Mouse (Mus musculus): Measurements from ENCODE around the gene Gm49325. TPM values are rescaled to one million over a fixed set of nuclear protein-coding genes. Genes with fewer than 3 reads are reported as not detected.

Gm49325 gene
- polyA plus RNA-seq, 1 experiment from 2014 or later: 5.1 TPM

DNA sequence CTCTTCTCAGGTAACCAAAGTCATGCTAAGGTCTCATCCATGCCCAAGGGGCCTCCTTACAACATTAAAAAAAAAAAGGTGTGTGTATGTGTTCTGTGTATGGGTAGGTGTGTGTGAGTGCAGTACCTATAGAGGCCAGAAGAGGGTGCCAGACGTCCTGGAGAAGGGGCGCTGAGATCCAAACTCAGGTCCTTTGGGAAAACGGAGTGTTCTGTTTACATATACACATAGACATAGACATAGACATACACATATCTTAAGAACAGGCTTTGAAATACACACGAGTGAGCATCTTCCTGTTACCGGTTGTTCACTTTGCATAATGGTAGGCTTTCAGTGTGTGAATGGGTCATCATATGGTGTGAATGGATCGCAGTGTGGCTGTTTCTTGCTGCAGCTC lies 1.9 kb upstream of the Gm49325 start:
- no peak for ATAC-seq (ENCODE audit: low FRiP score)
- Histone ChIP-seq H3K4me3 (replicated peaks; ENCODE audit: low read length) (no peak overlapping the region), H3K4me1 (replicated peaks; ENCODE audit: control insufficient read depth, insufficient read depth, low read length) (peaks cover 14% of the 10 kb centered on the region), H3K9ac (no peak overlapping the region), H3K9me3 (ENCODE audit: control insufficient read depth, low read length) (0 out of 2 replicates have a peak, but pooled peaks cover 4% of the 10 kb centered on the region), H3K4me2 (replicated peaks) (no peak overlapping the region), H3K27ac (no peak overlapping the region), H3K36me3 (replicated peaks; ENCODE audit: control insufficient read depth, insufficient read depth) (0 out of 2 replicates have a peak, but pooled peaks cover 6% of the 10 kb centered on the region), H3K27me3 (ENCODE audit: control insufficient read depth, insufficient read depth, low read length) (no peaks in the 10 kb centered on the region)
- no peak for DNase-seq (ENCODE audit: low spot score)
- WGBS: 89% methylated on average over 6 of the region's 6 CpGs

DNA sequence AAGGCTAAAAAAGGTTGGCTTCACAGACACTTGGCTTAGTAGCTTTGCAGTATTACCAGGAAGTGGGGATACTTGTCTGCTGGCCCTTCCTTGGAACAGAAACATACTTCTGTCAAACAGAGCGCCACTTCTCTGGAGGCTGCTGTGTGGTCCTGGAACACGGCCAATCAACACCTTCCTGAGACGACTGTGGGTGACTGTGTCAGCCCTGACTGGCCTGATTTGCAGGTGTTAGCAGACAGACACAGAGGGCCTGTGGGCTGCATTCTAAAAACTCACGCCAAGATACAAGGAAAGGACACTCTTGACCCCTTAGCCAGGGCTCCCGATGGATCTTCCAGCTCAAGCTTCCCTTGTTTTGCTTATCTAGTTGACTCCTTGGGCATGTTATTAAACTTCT lies 1.0 kb upstream of the Gm49325 start:
- Histone ChIP-seq H3K27me3 (ENCODE audit: control insufficient read depth, insufficient read depth, low read length) (no peaks in the 10 kb centered on the region), H3K4me2 (replicated peaks) (no peak overlapping the region), H3K4me1 (replicated peaks; ENCODE audit: control insufficient read depth, insufficient read depth, low read length) (peaks cover 14% of the 10 kb centered on the region), H3K4me3 (replicated peaks; ENCODE audit: low read length) (no peak overlapping the region), H3K9me3 (ENCODE audit: control insufficient read depth, low read length) (0 out of 2 replicates have a peak, but pooled peaks cover 4% of the 10 kb centered on the region), H3K9ac (no peak overlapping the region), H3K36me3 (replicated peaks; ENCODE audit: control insufficient read depth, insufficient read depth) (peaks cover 10% of the 10 kb centered on the region; the same call in 1 of the 2 replicates), H3K27ac (no peak overlapping the region)
- DNase-seq (ENCODE audit: low spot score) (no peak), ATAC-seq (ENCODE audit: low FRiP score) (no peak)
- WGBS: 84% methylated on average over 5 of the region's 5 CpGs

DNA sequence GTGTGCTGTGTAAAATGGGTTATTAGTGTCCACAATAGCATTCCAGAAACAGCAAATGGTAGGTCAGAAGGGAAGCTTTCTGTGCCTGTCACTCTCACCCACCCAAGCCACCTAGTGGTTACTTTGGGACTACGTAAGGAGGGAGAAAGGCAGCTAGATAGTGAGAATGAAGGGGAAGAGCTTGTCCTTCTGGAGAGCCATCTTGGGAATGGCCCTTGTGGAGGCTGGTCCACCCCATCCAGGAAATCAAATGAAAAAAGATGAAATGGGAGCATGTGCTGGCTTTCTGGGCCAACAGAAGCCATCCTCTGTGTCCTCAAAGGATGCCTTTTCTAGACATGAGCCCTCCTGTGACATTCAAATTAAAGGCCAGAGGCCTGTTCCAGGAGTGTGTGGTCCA lies 629 bp upstream of the Gm49325 start:
- peak overlapping the region; percentile 86 for H3K4me2 ChIP-seq (replicated peaks)
- ATAC-seq (ENCODE audit: low FRiP score) (no peak), DNase-seq (ENCODE audit: low spot score) (peak; percentile 59)
- peaks cover 14% of the 10 kb centered on the region for H3K36me3 ChIP-seq (replicated peaks; ENCODE audit: control insufficient read depth, insufficient read depth)
- peak overlapping the region; percentile 92 for H3K27ac ChIP-seq
- 36% methylated on average over 1 of the region's 1 CpGs for WGBS
- 0 out of 2 replicates have a peak, but pooled peaks cover 4% of the 10 kb centered on the region for H3K9me3 ChIP-seq (ENCODE audit: control insufficient read depth, low read length)
- H3K4me1 ChIP-seq (replicated peaks; ENCODE audit: control insufficient read depth, insufficient read depth, low read length): peaks cover 14% of the 10 kb centered on the region
- peak overlapping the region; percentile 66 for H3K4me3 ChIP-seq (replicated peaks; ENCODE audit: low read length)
- peak overlapping the region; percentile 78 for H3K9ac ChIP-seq
- H3K27me3 ChIP-seq (ENCODE audit: control insufficient read depth, insufficient read depth, low read length): no peaks in the 10 kb centered on the region

DNA sequence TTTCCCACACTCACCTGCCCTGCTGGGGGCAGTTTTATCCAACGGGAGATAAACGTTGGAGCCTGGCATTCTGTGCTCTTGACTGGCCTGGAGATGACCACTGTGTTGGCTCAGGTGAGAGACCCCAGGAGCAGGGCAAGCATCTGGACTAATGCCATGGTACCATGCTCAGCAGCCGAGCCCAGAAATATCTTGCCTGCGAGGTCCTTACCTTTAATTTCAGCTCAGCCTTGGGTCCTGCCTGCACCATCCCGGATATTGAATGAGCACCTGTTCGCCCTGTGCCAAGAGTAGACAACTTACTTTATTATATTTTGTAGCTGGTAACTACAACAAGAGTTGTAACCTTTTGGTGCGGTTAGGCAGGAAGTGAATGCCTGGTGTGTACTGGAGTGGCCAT lies 858 bp downstream of the Gm49325 start:
- peak overlapping the region; percentile 86 for H3K4me2 ChIP-seq (replicated peaks)
- ATAC-seq (ENCODE audit: low FRiP score): no peak; the same call in 1 of the 2 replicates
- 48% methylated on average over 7 of the region's 7 CpGs for WGBS

DNA sequence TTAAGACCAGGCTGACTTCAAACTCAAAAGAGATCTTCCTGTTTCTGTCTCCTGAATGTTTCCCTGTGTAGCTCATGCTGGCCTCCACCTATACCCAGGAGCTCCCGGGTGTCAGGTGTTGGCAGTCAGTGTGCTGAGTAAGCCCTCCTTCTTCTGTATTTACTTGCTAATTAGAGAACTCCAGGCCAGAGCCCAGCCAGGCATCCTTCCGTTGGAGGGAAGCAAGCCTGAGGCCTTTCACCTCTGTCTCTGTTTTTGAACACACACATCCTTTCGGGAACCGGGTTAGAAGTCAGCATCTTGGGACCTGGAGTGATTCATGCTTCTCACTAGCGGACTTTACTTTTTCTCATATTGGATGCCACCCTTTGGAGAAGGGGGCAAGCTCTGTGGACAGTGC lies 1.4 kb downstream of the Gm49325 start:
- H3K4me2 ChIP-seq (replicated peaks): peak overlapping the region; percentile 86
- H3K9ac ChIP-seq: no peak overlapping the region
- 69% methylated on average over 5 of the region's 5 CpGs for WGBS
- no peaks in the 10 kb centered on the region for H3K27me3 ChIP-seq (ENCODE audit: control insufficient read depth, insufficient read depth, low read length)
- H3K4me1 ChIP-seq (replicated peaks; ENCODE audit: control insufficient read depth, insufficient read depth, low read length): peaks cover 14% of the 10 kb centered on the region
- peaks cover 33% of the 10 kb centered on the region for H3K36me3 ChIP-seq (replicated peaks; ENCODE audit: control insufficient read depth, insufficient read depth)
- ATAC-seq (ENCODE audit: low FRiP score): no peak
- H3K4me3 ChIP-seq (replicated peaks; ENCODE audit: low read length): peak overlapping the region; percentile 66; the same call in 1 of the 2 replicates
- H3K9me3 ChIP-seq (ENCODE audit: control insufficient read depth, low read length): no peaks in the 10 kb centered on the region
- no peak overlapping the region for H3K27ac ChIP-seq
- no peak for DNase-seq (ENCODE audit: low spot score)

More for the DNA sequence above, 858 bp downstream of the Gm49325 start:
- H3K27ac ChIP-seq: peak overlapping the region; percentile 92
- peak overlapping the region; percentile 78 for H3K9ac ChIP-seq
- H3K4me3 ChIP-seq (replicated peaks; ENCODE audit: low read length): peak overlapping the region; percentile 66
- H3K36me3 ChIP-seq (replicated peaks; ENCODE audit: control insufficient read depth, insufficient read depth): peaks cover 29% of the 10 kb centered on the region
- 0 out of 2 replicates have a peak, but pooled peaks cover 4% of the 10 kb centered on the region for H3K9me3 ChIP-seq (ENCODE audit: control insufficient read depth, low read length)
- H3K4me1 ChIP-seq (replicated peaks; ENCODE audit: control insufficient read depth, insufficient read depth, low read length): peaks cover 14% of the 10 kb centered on the region
- no peaks in the 10 kb centered on the region for H3K27me3 ChIP-seq (ENCODE audit: control insufficient read depth, insufficient read depth, low read length)
- DNase-seq (ENCODE audit: low spot score): no peak

DNA sequence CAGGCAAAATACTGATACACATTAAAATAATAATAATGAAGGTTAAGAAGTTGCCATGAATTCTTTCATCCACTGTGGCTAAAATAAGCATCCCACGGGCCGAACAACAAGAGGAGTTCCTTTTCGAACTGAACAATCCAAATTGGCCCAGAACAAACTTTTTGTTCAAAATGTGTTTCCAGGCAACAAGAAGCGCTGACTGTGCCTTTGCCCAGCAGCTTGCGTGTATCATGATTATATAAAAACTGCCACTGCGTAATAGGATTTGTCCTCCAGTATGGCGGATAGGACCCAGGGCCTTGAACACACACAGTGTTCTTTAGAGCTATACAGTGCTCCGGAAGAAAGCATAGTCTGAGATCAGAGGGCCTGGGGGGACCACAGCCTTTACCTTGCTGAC lies 2.6 kb downstream of the Gm49325 start:
- Histone ChIP-seq H3K9ac (no peak overlapping the region), H3K4me1 (replicated peaks; ENCODE audit: control insufficient read depth, insufficient read depth, low read length) (peaks cover 14% of the 10 kb centered on the region), H3K27ac (no peak overlapping the region), H3K9me3 (ENCODE audit: control insufficient read depth, low read length) (no peaks in the 10 kb centered on the region), H3K36me3 (replicated peaks; ENCODE audit: control insufficient read depth, insufficient read depth) (peaks cover 44% of the 10 kb centered on the region), H3K4me2 (replicated peaks) (no peak overlapping the region), H3K4me3 (replicated peaks; ENCODE audit: low read length) (no peak overlapping the region), H3K27me3 (ENCODE audit: control insufficient read depth, insufficient read depth, low read length) (no peaks in the 10 kb centered on the region)
- 92% methylated on average over 8 of the region's 8 CpGs for WGBS
- no peak for ATAC-seq (ENCODE audit: low FRiP score)
- DNase-seq (ENCODE audit: low spot score): no peak

DNA sequence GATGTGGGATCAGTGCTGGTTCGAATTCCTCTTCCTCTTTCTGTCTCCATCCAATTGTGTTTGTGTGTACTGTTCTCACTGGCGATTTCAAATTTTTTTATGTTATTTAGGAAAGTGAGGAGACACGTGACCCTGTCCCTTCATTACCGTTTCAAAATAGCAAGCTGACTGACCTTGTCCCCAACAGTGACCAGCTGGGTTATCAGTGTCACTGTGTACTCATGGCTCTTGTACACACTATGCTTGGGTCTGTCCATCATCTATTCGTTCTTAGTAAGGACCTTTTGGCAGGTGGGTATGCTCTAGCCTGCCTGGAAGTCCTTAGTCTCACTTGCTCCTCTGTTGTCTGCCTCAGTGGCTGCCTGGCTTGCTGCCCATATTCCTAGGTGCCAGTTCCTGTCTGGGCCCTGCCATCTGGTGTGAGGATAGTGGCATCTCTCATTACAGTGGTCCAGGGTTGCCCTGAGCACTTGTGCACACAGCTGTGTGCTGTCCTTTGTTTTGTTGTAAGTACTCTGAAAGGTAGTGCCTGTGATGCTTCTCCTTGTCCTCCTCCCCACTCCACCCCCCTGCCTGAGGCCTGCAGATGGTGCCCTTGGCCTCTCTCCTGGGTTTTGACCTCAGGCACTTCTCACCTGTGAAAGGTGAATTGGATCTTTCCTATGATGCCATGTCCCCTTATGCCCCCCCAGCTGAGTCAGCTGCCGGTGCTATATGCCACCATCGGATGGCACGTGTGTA lies 4.4 kb downstream of the Gm49325 start:
- peaks cover 14% of the 10 kb centered on the region for H3K4me1 ChIP-seq (replicated peaks; ENCODE audit: control insufficient read depth, insufficient read depth, low read length)
- WGBS: 93% methylated on average over 8 of the region's 8 CpGs
- no peak overlapping the region for H3K4me3 ChIP-seq (replicated peaks; ENCODE audit: low read length)
- no peak overlapping the region; the same call in 1 of the 2 replicates for H3K27ac ChIP-seq
- H3K4me2 ChIP-seq (replicated peaks): no peak overlapping the region
- no peak for DNase-seq (ENCODE audit: low spot score)
- no peaks in the 10 kb centered on the region for H3K27me3 ChIP-seq (ENCODE audit: control insufficient read depth, insufficient read depth, low read length)
- no peaks in the 10 kb centered on the region for H3K9me3 ChIP-seq (ENCODE audit: control insufficient read depth, low read length)
- peaks cover 62% of the 10 kb centered on the region for H3K36me3 ChIP-seq (replicated peaks; ENCODE audit: control insufficient read depth, insufficient read depth)
- ATAC-seq (ENCODE audit: low FRiP score): no peak
- 0 out of 2 replicates have a peak overlapping the region, but pooled peaks have one; percentile 24 for H3K9ac ChIP-seq

DNA sequence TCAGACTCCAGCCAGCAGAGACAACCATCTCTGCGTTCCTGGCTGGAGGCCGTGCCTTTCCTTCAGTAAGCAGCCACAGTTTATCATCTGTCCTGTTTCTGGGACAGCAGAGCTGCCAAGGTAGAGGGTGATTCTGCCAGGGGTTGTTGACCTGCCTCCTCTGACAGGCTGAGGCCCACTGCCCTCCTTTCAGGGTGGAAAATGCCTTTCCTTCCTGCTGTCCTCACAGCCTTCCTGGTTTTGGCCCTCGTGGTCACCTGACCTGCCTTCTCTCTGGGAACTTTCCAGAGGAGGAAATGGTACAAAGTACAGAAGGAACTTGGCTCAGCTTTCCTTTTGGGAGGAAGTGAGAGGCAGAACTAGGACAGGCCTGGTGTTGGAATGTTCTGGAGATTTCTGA lies 7.4 kb downstream of the Gm49325 start:
- H3K9me3 ChIP-seq (ENCODE audit: control insufficient read depth, low read length): no peaks in the 10 kb centered on the region

DNA sequence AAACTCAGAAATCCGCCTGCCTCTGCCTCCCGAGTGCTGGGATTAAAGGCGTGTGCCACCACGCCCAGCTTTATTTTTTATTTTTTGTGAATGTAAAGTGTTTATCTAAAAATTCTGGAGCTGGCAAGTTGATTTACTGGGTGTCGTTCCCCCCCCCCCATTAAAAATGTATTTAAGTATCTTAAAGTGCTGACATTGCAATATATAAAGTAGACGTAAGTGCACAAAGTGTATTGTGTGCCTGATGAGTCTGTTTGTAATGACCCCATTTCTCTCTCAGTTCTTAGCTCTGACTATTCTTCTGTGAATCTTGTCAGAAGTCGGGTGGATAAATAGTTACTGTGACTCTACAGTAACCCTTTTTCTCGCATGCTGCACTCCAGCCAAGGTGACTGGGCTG lies 9.7 kb downstream of the Gm49325 start:
- Histone ChIP-seq H3K9me3 (ENCODE audit: control insufficient read depth, low read length) (no peaks in the 10 kb centered on the region), H3K4me3 (replicated peaks; ENCODE audit: low read length) (no peak overlapping the region), H3K9ac (no peak overlapping the region), H3K27me3 (ENCODE audit: control insufficient read depth, insufficient read depth, low read length) (no peaks in the 10 kb centered on the region), H3K36me3 (replicated peaks; ENCODE audit: control insufficient read depth, insufficient read depth) (peaks cover 83% of the 10 kb centered on the region), H3K4me2 (replicated peaks) (no peak overlapping the region), H3K4me1 (replicated peaks; ENCODE audit: control insufficient read depth, insufficient read depth, low read length) (no peaks in the 10 kb centered on the region), H3K27ac (no peak overlapping the region)
- DNase-seq (ENCODE audit: low spot score) (no peak), ATAC-seq (ENCODE audit: low FRiP score) (no peak)
- 94% methylated on average over 8 of the region's 8 CpGs for WGBS

More for the DNA sequence above, 7.4 kb downstream of the Gm49325 start:
- Histone ChIP-seq H3K4me1 (replicated peaks; ENCODE audit: control insufficient read depth, insufficient read depth, low read length) (no peaks in the 10 kb centered on the region), H3K27ac (no peak overlapping the region), H3K36me3 (replicated peaks; ENCODE audit: control insufficient read depth, insufficient read depth) (peaks cover 90% of the 10 kb centered on the region), H3K4me3 (replicated peaks; ENCODE audit: low read length) (no peak overlapping the region), H3K9ac (no peak overlapping the region), H3K27me3 (ENCODE audit: control insufficient read depth, insufficient read depth, low read length) (no peaks in the 10 kb centered on the region), H3K4me2 (replicated peaks) (no peak overlapping the region)
- WGBS: 97% methylated on average over 3 of the region's 3 CpGs
- DNase-seq (ENCODE audit: low spot score) (no peak), ATAC-seq (ENCODE audit: low FRiP score) (no peak)

All from hindbrain, embryonic 14.5 days (tissue).